Mouse (Mus musculus): ENCODE measurements around the gene Ttc30b.

GRCm38 (mm10) chr2:75974131-75974530 is 35.7 kb upstream of the Ttc30b start:
- TF ChIP-seq CTCF (IDR thresholded peaks at IDR 0.05; ENCODE audit: low read depth, low read length) (no peak), POLR2A (IDR thresholded peaks at IDR 0.05; ENCODE audit: extremely low read depth, insufficient read depth, low read length) (no peak)
